Mouse (Mus musculus): Measurements from ENCODE around the gene Grin2b. TPM values are rescaled to one million over a fixed set of nuclear protein-coding genes. Genes with fewer than 3 reads are reported as not detected.
A peak's percentile ranks its signal among the peaks of the same experiment; 100 is the strongest.

Gene Grin2b
- polyA plus RNA-seq, 1 experiment from 2014 or later, result 3.1 TPM

DNA sequence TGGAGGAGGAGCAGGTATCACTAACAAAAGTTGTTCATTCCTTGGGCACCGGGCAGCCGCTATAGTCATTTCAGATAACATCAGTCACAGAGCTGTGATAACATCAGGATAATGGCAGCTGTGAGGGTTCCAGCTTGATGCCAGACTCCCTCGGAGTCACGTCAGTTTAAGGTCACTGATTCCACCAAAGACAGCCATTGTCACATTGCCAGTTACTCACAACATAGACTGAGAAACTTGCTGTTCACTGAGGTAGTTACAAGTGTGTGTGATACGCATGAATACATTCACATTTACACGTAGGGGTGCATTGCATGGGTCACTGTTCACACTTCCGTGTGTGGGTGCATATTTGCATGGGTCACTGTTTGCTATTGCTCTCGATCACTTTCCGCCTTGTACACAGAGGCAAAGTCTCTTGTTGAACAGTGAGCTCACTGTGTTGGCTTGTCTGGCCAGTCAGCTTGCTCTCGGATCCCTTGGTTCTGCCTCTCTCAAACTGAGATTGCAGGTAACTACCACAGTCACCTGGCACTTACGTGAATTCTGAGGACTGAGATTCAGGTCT is 383.6 kb downstream of the Grin2b start:
- H3K4me1 ChIP-seq (replicated peaks; ENCODE audit: control insufficient read depth, insufficient read depth, low read length), result no peaks in the 10 kb centered on the region
- H3K9ac ChIP-seq (ENCODE audit: low read length), result no peak overlapping the region
- ATAC-seq (replicated peaks; ENCODE audit: low FRiP score), result no peak
- WGBS, result 84% methylated on average over 11 of the region's 11 CpGs
- no peaks in the 10 kb centered on the region for H3K27me3 ChIP-seq (ENCODE audit: control insufficient read depth, insufficient read depth, low read length)
- no peaks in the 10 kb centered on the region for H3K36me3 ChIP-seq (ENCODE audit: control insufficient read depth, insufficient read depth, low read length)
- no peak overlapping the region for H3K4me3 ChIP-seq (ENCODE audit: low read depth, low read length)
- H3K4me2 ChIP-seq (ENCODE audit: low read depth, low read length, severe bottlenecking), result no peak overlapping the region
- no peak overlapping the region for H3K27ac ChIP-seq (ENCODE audit: low read depth, low read length)
- H3K9me3 ChIP-seq (ENCODE audit: control insufficient read depth, low read length), result no peaks in the 10 kb centered on the region
- DNase-seq (ENCODE audit: low spot score), result no peak

DNA sequence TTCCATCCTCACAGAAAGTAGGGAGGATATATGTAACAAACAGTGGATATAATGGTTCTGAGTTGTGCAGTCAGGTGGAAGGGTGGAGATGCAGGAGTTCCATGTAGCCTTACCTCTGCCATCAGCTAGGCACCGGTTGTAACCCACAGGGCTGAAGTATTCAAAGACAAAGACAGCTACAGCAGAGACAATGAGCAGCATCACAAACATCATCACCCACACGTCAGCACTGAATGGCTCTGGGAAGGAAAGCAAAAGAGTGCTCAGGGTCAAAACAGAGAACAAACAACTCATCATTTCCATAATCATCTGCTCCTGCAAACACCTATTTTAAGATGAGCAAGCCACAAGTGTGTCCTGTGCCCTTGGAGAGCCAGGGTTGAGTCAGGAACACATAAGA is 398.6 kb downstream of the Grin2b start:
- no peaks in the 10 kb centered on the region for H3K4me1 ChIP-seq (replicated peaks; ENCODE audit: control insufficient read depth, insufficient read depth, low read length)
- no peaks in the 10 kb centered on the region for H3K9me3 ChIP-seq (ENCODE audit: control insufficient read depth, low read length)
- H3K36me3 ChIP-seq (ENCODE audit: control insufficient read depth, insufficient read depth, low read length), result no peaks in the 10 kb centered on the region
- no peaks in the 10 kb centered on the region for H3K27me3 ChIP-seq (ENCODE audit: control insufficient read depth, insufficient read depth, low read length)
- WGBS, result 81% methylated on average over 2 of the region's 2 CpGs
- ATAC-seq (replicated peaks; ENCODE audit: low FRiP score), result no peak
- no peak overlapping the region for H3K9ac ChIP-seq (ENCODE audit: low read length)
- DNase-seq (ENCODE audit: low spot score), result no peak
- H3K4me2 ChIP-seq (ENCODE audit: low read depth, low read length, severe bottlenecking), result no peak overlapping the region
- H3K4me3 ChIP-seq (ENCODE audit: low read depth, low read length), result no peak overlapping the region
- H3K27ac ChIP-seq (ENCODE audit: low read depth, low read length), result no peak overlapping the region

- H3K4me1 ChIP-seq (replicated peaks; ENCODE audit: control insufficient read depth, insufficient read depth, low read length), result no peaks in the 10 kb centered on the region
- no peak overlapping the region for H3K9ac ChIP-seq (ENCODE audit: low read length)
- H3K9me3 ChIP-seq (ENCODE audit: control insufficient read depth, low read length), result no peaks in the 10 kb centered on the region
- 87% methylated on average over 8 of the region's 8 CpGs for WGBS
- no peaks in the 10 kb centered on the region for H3K27me3 ChIP-seq (ENCODE audit: control insufficient read depth, insufficient read depth, low read length)
- no peak overlapping the region for H3K27ac ChIP-seq (ENCODE audit: low read depth, low read length)
- H3K36me3 ChIP-seq (ENCODE audit: control insufficient read depth, insufficient read depth, low read length), result no peaks in the 10 kb centered on the region
- DNase-seq (ENCODE audit: low spot score), result no peak
- ATAC-seq (replicated peaks; ENCODE audit: low FRiP score), result no peak
- no peak overlapping the region for H3K4me2 ChIP-seq (ENCODE audit: low read depth, low read length, severe bottlenecking)
- H3K4me3 ChIP-seq (ENCODE audit: low read depth, low read length), result no peak overlapping the region
Observed at GRCm38 (mm10) chr6:135767572-135767971, 405.7 kb downstream of the Grin2b start.

- DNase-seq (ENCODE audit: low spot score), result no peak
- Histone ChIP-seq H3K4me2 (ENCODE audit: low read depth, low read length, severe bottlenecking) (no peak overlapping the region), H3K27ac (ENCODE audit: low read depth, low read length) (no peak overlapping the region), H3K4me1 (replicated peaks; ENCODE audit: control insufficient read depth, insufficient read depth, low read length) (no peaks in the 10 kb centered on the region), H3K27me3 (ENCODE audit: control insufficient read depth, insufficient read depth, low read length) (no peaks in the 10 kb centered on the region), H3K4me3 (ENCODE audit: low read depth, low read length) (no peak overlapping the region), H3K36me3 (ENCODE audit: control insufficient read depth, insufficient read depth, low read length) (no peaks in the 10 kb centered on the region), H3K9ac (ENCODE audit: low read length) (no peak overlapping the region), H3K9me3 (ENCODE audit: control insufficient read depth, low read length) (no peaks in the 10 kb centered on the region)
- ATAC-seq (replicated peaks; ENCODE audit: low FRiP score), result no peak; the same call in 1 of the 2 replicates
- 44% methylated on average over 1 of the region's 1 CpGs for WGBS
Observed at GRCm38 (mm10) chr6:135758735-135759134, 414.6 kb downstream of the Grin2b start.

DNA sequence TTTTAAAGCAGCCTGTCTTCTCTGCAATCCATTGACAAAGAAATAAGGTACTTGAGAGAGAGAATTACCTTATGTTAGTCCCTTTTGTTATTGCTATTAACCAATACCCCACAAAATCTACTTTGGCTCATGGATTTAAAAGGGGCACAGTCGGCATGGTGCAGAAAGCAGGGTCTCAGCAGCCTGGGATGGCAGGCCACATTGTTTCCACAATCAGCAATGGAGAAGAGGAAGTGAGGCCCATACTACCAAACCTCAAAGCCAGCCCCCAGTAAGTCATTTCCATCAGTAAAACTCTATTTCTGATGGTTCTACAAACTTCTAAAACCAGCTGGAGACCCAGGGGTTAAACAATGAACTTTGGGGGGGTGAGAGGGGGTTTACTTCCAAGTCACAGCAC is 417.2 kb downstream of the Grin2b start:
- Histone ChIP-seq H3K27ac (ENCODE audit: low read depth, low read length) (no peak overlapping the region), H3K27me3 (ENCODE audit: control insufficient read depth, insufficient read depth, low read length) (no peaks in the 10 kb centered on the region), H3K36me3 (ENCODE audit: control insufficient read depth, insufficient read depth, low read length) (no peaks in the 10 kb centered on the region), H3K4me3 (ENCODE audit: low read depth, low read length) (no peak overlapping the region), H3K9ac (ENCODE audit: low read length) (no peak overlapping the region), H3K4me1 (replicated peaks; ENCODE audit: control insufficient read depth, insufficient read depth, low read length) (no peaks in the 10 kb centered on the region), H3K9me3 (ENCODE audit: control insufficient read depth, low read length) (no peaks in the 10 kb centered on the region), H3K4me2 (ENCODE audit: low read depth, low read length, severe bottlenecking) (no peak overlapping the region)
- no peak for ATAC-seq (replicated peaks; ENCODE audit: low FRiP score)
- 63% methylated on average over 1 of the region's 1 CpGs for WGBS
- no peak for DNase-seq (ENCODE audit: low spot score)

GRCm38 (mm10) chr6:135748412-135749076 is 424.8 kb downstream of the Grin2b start:
- Histone ChIP-seq H3K27me3 (ENCODE audit: control insufficient read depth, insufficient read depth, low read length) (no peaks in the 10 kb centered on the region), H3K4me1 (replicated peaks; ENCODE audit: control insufficient read depth, insufficient read depth, low read length) (no peaks in the 10 kb centered on the region), H3K9ac (ENCODE audit: low read length) (no peak overlapping the region), H3K4me3 (ENCODE audit: low read depth, low read length) (no peak overlapping the region), H3K27ac (ENCODE audit: low read depth, low read length) (peak overlapping the region; percentile 57; the same call in 1 of the 2 replicates), H3K9me3 (ENCODE audit: control insufficient read depth, low read length) (no peaks in the 10 kb centered on the region), H3K4me2 (ENCODE audit: low read depth, low read length, severe bottlenecking) (no peak overlapping the region), H3K36me3 (ENCODE audit: control insufficient read depth, insufficient read depth, low read length) (no peaks in the 10 kb centered on the region)
- no peak for DNase-seq (ENCODE audit: low spot score)
- ATAC-seq (replicated peaks; ENCODE audit: low FRiP score), result peak; percentile 81
- WGBS, result 63% methylated on average over 5 of the region's 7 CpGs

- DNase-seq (ENCODE audit: low spot score), result no peak
- H3K4me2 ChIP-seq (ENCODE audit: low read depth, low read length, severe bottlenecking), result no peak overlapping the region
- no peak overlapping the region for H3K4me3 ChIP-seq (ENCODE audit: low read depth, low read length)
- ATAC-seq (replicated peaks; ENCODE audit: low FRiP score), result no peak
- no peaks in the 10 kb centered on the region for H3K36me3 ChIP-seq (ENCODE audit: control insufficient read depth, insufficient read depth, low read length)
- H3K9me3 ChIP-seq (ENCODE audit: control insufficient read depth, low read length), result no peaks in the 10 kb centered on the region
- no peaks in the 10 kb centered on the region for H3K4me1 ChIP-seq (replicated peaks; ENCODE audit: control insufficient read depth, insufficient read depth, low read length)
- H3K27me3 ChIP-seq (ENCODE audit: control insufficient read depth, insufficient read depth, low read length), result no peaks in the 10 kb centered on the region
- no peak overlapping the region for H3K9ac ChIP-seq (ENCODE audit: low read length)
- H3K27ac ChIP-seq (ENCODE audit: low read depth, low read length), result no peak overlapping the region
- 73% methylated on average over 2 of the region's 2 CpGs for WGBS
Observed at GRCm38 (mm10) chr6:135745606-135746005, 427.7 kb downstream of the Grin2b start.

- Histone ChIP-seq H3K27ac (ENCODE audit: low read depth, low read length) (no peak overlapping the region), H3K9me3 (ENCODE audit: control insufficient read depth, low read length) (no peaks in the 10 kb centered on the region), H3K4me3 (ENCODE audit: low read depth, low read length) (no peak overlapping the region), H3K36me3 (ENCODE audit: control insufficient read depth, insufficient read depth, low read length) (no peaks in the 10 kb centered on the region), H3K4me2 (ENCODE audit: low read depth, low read length, severe bottlenecking) (no peak overlapping the region), H3K27me3 (ENCODE audit: control insufficient read depth, insufficient read depth, low read length) (no peaks in the 10 kb centered on the region), H3K4me1 (replicated peaks; ENCODE audit: control insufficient read depth, insufficient read depth, low read length) (no peaks in the 10 kb centered on the region), H3K9ac (ENCODE audit: low read length) (no peak overlapping the region)
- ATAC-seq (replicated peaks; ENCODE audit: low FRiP score), result no peak
- 91% methylated on average over 4 of the region's 4 CpGs for WGBS
- DNase-seq (ENCODE audit: low spot score), result no peak
Observed at GRCm38 (mm10) chr6:135734227-135734732, 439.0 kb downstream of the Grin2b start.

DNA sequence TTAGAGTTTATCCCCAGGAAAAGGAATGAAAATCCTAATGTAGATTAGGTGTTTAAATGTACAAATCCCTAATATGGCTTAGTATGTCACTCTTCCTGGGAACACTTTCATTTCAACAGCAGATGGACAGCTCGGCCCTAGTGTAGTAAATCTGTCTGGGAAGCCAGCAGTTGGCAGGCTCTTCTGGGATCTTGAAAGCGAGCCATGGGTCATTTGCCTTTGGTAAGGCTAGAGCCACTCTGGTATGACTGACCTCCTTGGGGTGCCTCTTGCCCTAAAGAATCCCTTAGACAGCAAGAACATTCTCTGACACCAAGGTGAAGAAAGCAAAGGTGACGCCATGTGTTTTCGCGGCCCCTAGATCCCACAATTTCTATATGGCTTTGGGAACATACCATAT is 446.2 kb downstream of the Grin2b start:
- ATAC-seq (replicated peaks; ENCODE audit: low FRiP score) (no peak), DNase-seq (ENCODE audit: low spot score) (no peak)
- 94% methylated on average over 5 of the region's 5 CpGs for WGBS
- no peaks in the 10 kb centered on the region for H3K36me3 ChIP-seq (ENCODE audit: control insufficient read depth, insufficient read depth, low read length)
- no peak overlapping the region for H3K4me2 ChIP-seq (ENCODE audit: low read depth, low read length, severe bottlenecking)
- H3K9ac ChIP-seq (ENCODE audit: low read length), result no peak overlapping the region
- no peak overlapping the region for H3K4me3 ChIP-seq (ENCODE audit: low read depth, low read length)
- no peaks in the 10 kb centered on the region for H3K4me1 ChIP-seq (replicated peaks; ENCODE audit: control insufficient read depth, insufficient read depth, low read length)
- no peak overlapping the region for H3K27ac ChIP-seq (ENCODE audit: low read depth, low read length)
- no peaks in the 10 kb centered on the region for H3K9me3 ChIP-seq (ENCODE audit: control insufficient read depth, low read length)
- no peaks in the 10 kb centered on the region for H3K27me3 ChIP-seq (ENCODE audit: control insufficient read depth, insufficient read depth, low read length)

Data from forebrain, embryonic 11.5 days (tissue).